Mouse (Mus musculus): ENCODE data around the gene Psen2.

Psen2 gene

DNA sequence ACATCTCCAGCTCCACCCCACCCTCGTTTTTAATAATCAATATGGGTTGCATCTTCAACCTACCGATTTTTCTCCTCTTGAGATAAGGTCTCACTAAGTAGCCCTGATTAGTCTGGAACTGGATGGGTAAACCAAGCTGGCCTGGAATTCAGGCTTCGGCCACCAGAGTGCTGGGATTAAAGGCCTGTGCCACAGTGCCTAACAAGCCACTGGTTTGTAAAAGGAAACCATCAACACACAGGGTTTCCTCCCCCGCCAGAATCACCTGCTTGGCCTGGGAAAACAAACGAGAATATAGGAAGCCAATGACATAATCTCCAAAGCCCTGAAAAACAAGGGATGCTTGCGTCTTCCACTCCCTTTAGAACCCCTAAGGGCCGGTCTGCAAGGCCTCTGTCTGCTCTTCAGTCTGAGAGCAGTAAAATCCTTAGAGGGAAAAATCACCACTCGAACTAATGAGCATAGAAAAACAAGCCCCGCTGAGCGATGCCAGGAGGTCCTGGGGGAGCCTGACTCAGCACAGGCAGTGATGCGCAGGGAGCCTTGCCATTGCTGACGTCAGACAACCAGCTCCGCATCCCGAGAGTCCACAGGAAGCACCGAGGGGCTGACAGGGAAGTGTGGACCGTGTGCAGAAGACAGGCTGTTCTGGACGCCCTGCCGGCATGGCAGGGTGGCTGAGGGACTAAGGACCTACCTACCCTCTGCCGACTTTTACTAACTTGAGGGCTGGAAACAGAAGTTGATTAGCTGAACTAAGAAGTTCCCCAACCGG, 13.4 kb downstream of the Psen2 start:
- DNase-seq (ENCODE audit: low read depth in 1 of 2, low spot score in 2 of 2): no peak

DNA sequence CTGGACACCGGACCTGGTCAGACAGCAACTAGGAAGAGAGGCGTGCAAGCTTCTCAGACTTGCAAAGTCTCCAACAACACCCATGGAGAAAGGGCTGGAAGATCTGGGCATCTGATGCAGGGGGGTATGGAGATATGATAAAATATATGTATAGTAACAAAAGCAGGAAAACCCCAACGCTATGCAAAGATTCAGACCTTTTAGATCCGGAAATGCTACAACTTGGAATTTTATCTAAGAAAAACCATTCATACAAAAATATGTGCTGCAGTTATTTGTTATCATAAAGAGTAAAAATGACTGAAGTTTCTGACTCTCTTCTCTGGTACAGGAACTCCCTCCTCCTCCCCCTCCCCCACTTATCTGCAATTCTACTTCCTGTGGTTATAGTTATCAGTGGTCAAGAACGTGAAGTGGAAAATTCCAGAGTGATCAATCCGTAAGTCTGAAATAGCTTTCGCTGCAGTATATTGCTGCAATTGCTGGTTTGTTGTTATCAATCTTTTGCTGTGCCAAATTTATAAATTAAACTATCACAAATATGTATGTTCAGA, 14.6 kb downstream of the Psen2 start:
- no peak for DNase-seq (ENCODE audit: low read depth in 1 of 2, low spot score in 2 of 2)

DNA sequence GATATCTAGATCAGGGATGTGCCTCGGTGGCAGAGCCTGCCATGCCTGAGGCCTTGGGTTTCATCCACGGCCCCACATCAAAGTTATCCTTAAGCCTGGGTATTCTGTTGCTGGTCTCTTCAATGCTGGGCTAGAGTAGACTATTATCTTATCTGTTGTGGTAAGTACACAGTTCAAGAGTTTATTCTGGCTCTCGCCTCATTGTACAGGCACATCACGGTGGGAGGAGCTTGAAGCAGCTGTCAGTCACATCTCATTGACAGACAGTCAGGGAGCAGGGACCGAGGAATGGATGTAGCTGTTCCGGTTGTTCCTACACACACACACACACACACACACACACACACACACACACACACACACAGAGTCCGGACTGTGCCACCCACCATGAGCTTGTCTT, 15.3 kb downstream of the Psen2 start:
- DNase-seq (ENCODE audit: low read depth in 1 of 2, low spot score in 2 of 2): no peak

DNA sequence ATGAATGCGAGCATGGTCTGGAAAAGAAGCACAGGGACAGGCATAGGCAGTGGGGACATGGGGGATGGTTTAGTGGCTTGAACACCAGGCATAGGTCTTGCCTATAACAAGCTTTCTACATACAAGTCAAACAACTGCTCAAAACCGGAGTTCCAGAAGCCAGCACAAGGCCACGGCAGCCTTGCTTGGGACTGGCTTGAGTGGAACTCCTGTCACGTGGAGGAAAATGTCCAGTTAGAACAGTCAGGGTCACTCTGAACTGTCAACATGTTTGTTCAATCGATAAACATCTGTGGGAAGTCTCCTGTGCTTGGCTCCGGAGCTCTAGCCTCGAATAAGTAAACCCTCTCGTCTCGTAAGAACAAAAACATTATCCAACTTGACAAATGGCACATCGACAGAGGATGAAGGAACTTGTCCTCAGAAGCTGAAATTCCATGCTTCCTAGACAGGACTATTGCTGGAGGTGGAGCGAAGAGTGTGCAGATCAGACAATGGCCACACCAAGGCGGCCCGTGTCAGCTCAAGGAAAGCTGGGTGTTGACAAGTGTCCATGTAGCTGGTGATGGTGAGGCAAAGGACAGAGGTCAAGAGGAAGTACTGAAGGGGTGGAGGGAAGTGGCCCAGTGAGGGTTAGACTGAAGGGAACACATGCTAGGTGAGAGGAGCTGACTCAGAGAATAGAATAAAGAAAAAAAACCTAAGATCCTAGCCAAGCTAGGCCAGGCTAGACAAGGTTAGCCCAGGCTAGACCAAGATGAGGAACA, 17.3 kb downstream of the Psen2 start:
- no peak for DNase-seq (ENCODE audit: low read depth in 1 of 2, low spot score in 2 of 2)

DNA sequence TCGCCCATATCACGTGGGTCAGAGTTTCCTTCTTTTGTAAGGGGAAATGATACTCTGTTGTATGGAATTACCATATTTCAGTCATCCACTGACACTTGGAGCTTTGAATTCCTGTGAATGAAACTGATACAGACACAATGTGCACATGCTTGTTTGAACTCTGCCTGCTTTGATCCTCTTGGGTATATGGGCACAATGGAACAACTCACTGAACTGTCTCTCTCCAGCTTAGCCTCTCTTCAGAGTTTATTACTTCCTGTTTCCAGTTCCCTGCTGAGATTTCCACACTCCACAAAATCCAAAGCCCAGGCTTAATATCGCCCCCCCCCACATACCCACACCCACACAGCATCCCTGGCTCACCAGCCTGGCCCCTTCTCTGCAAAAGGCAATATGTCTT, 31.5 kb downstream of the Psen2 start:
- no peak for DNase-seq (ENCODE audit: low read depth in 1 of 2, low spot score in 2 of 2)

DNA sequence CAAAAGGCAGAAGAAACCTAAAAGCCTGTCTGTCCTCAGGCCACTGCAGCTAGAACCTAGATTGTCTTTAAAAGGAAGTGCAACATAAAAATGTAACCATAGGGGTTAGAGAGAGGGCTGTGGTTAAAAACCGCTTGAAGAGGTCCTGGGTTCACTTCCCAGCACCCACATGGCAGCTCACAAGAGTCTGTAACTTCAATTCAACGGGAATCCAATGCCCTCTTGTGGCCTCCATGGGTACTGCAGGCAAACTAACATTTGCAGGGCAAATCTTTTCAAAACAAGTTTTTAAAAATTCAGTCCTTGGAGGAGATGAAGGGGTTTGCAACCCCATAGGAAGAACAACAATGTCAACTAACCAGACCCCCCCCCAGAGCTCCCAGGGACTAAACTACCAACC, 32.7 kb downstream of the Psen2 start:
- no peak for DNase-seq (ENCODE audit: low read depth in 1 of 2, low spot score in 2 of 2)

DNA sequence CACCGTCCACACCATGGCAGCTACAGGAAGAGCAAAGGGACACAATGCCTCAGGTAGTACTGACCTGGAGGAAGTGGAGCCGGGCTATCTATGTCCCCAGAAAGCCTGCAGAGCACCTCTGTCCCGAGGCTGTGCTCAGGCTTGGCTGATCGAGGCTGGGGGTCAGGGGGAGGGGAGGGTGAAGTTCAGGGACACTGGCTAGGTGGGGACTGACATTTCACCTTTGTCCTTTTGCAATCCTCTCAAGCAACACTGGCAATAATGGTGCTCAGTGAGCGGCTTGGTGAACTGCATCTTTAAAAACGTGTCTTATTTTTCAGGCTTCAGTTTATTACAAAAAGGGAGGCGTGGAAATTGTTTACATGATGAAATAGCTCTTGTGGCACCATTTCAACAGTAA, 33.3 kb downstream of the Psen2 start:
- DNase-seq (ENCODE audit: low read depth in 1 of 2, low spot score in 2 of 2): no peak

DNA sequence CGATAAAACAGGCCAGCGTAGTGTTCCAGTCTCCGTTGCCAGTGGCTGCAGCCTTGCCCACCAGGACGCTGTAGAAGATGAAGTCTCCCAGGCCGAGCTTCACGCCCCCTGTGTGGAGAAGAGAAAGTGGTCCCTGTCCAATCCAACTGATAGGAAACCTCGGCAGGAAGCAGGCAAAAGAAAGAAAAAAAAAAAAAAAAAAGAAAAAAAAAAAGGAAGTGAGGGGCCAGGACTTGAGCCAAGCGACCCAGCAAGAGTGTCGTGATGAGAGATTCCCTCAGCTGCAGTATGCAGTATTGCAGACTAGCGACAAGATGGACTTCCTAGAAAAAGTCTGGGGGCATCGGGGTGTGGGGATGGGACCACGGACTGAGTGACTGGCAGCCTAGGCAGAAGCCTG, 34.4 kb downstream of the Psen2 start:
- DNase-seq (ENCODE audit: low read depth in 1 of 2, low spot score in 2 of 2): no peak

DNA sequence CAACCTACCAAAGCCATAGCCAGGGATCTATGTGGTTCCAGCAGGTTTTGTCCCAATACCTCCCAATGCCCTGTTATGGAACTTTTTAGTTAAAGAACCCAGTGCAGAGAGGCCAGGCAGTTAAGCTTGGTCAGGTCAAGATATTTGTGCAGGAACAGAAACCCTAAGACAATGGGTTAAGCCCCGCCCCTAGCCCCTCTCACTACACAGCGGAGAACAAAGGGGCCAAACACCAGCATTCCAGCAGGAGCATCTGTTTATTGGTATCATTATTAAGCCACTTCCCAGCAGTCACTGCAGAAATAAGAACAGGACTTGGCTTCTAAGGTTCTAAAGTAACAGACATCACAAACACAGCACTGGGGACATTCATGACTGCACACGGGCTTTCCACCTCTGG, 36.5 kb downstream of the Psen2 start:
- no peak for DNase-seq (ENCODE audit: low read depth in 1 of 2, low spot score in 2 of 2)

DNA sequence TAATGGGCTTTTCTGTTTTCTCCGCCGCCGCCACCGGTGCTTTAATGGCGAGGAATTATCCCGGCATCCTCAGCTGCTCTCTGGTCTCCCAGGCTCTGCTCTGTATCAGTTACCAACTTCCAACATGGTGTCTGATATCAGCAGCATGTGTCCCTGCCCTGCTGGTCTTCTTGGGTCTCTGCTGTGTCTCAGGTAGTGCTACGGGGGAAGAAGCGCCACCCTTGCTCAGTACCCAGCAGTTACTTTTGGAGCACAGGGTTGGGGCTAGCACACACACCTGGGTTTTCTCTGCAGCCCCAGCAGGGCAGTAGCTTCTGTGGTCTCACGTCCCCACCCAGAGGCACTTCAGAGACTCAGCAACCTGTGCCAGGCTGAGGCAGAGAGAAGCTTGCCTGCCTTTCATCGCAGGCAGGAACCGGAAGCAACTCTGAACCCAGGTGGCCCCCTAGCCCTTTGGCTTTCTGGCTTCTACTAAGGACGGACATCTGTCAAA, 37.0 kb downstream of the Psen2 start:
- no peak for DNase-seq (ENCODE audit: low read depth in 1 of 2, low spot score in 2 of 2)

DNA sequence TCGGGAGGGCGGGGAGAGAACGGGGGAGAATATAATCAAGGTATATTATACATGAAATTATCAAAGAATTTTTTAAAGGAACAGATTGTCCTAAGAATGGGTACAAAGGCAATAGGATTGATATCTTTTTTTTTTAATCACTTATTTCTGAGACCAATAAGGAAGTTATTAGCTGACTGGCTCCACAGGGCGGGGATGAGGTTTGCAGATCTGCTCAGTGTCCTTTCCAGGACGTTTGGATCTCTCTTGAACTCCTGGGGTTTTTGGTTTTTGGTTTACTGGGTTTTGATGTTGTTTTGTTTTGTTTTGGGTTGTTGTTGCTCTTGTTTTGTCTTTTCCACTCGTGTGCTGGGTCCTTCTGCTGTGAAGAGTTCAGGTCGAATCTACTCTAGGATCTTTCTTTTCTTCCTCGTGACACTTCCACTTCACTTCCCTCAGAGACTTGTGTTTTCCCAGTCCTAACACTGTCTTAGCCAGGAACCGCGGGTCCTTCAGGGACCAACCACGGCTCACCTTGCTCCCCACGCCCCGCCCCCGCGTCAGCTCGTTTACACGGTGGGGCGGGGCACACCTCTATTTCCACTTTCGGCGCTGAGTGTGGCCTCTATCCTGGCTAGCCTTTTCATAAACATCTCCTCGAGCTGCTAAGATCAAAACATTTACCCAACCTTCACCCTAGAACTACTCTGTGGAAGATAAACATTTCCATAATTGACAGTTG, 37.6 kb downstream of the Psen2 start:
- no peak for DNase-seq (ENCODE audit: low read depth in 1 of 2, low spot score in 2 of 2)

DNA sequence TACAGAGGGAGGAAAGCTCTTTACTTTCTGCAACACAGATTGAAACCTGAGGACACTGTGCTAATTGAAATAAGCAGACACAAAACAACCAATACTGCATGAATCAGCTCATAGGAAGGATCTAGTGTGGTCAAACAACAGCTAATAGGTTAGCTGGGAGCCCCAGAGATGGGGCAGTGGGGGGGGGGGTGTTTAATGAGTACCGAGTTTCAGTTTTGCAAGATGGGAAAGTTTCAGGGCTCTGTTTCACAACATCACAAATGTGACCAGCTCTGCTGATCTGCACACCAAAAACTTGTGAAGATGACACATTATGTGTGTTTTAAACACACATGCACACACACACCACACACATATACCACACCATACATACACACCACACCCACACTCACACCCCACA, 41.2 kb downstream of the Psen2 start:
- DNase-seq (ENCODE audit: low read depth in 1 of 2, low spot score in 2 of 2): no peak

DNA sequence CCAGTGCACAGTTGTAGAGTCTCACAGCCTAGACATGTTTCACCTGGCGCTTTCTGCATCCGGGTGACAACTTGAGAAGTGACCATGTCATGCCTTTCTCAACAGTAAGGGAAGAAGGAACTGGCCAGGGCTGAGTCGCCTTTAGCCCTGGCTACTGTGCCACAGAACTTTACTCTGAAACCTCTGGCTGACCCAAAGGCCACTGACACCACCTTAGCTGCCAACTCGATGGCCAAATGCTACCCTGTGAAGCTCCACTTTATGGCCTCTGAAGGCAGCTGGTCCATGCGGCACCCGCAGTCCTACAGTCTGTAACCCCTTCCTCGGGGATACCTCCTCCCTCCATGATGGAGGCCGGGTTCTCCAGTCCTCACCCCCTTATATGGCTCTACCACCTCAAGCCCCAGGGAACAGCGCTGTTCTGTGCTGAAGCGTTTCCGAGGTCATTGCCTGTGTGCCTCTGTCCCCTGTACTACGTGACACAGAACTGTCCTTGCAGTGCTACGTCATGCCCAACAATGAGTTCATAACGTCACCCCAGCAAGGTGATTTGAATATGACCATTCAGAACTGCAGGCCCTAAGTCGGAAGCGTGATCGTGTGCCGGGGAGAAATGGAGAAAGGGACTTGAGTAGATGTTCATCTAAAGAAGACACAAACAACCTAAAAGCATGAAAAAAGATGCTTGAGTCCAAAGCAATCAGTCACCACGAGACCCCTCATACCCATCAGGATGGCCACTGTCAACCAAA, 42.3 kb downstream of the Psen2 start:
- DNase-seq (ENCODE audit: low read depth in 1 of 2, low spot score in 2 of 2): no peak

DNA sequence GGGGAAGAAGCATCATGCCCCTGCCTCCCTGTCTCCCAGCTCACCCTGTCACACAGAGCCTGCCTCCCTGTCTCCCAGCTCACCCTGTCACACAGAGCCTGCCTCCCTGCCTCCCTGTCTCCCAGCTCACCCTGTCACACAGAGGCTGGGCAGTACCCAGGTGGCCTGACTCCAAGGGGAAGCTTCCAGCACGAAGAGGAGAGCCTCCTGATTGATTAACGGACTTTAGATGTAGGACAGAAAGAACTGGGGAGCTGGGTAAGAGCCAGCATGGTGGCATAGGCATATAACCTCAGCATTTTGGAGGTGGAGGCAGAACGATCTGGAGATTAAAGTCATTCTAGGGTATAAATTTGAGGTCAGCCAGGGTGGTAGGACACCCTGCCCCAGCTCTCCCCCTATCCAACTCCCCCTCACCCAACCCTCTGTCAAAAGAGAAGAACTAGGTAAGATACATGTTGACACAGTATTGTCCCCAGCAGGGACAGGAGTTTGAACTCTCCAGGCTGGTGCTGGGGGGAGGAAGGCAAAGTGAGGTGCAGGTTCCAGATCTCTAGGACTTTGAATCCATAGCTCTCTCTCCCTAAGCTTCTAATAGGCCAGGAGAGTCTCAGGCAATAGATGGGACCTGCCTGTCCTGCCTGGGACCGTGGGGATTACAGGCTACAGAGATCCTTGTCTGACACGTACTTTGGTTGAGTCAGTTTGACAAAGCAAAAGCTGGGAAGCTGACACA, 46.5 kb downstream of the Psen2 start:
- DNase-seq (ENCODE audit: low read depth in 1 of 2, low spot score in 2 of 2): no peak

DNA sequence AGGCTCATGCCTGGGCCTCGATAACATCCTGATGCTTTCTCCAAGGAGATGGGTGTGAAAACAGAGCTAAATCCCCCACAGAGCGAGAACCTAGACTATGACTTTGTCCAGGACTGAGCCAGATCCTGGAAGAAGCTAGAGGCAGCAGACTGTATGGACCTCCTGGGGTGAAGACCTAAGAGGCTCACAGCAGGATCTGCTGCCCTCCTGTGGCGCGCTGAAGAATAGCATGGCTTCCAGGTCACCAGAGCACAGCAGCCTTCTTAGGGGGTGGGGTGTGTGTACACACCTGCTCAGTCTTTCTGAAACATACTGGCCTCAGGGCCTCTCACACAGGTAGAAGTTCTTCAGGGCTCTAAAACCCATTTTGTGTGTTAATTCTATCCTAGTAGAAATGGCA, 48.2 kb downstream of the Psen2 start:
- peak in 1 of 2 experiments; percentile 43 for DNase-seq (ENCODE audit: low read depth in 1 of 2, low spot score in 2 of 2)

DNA sequence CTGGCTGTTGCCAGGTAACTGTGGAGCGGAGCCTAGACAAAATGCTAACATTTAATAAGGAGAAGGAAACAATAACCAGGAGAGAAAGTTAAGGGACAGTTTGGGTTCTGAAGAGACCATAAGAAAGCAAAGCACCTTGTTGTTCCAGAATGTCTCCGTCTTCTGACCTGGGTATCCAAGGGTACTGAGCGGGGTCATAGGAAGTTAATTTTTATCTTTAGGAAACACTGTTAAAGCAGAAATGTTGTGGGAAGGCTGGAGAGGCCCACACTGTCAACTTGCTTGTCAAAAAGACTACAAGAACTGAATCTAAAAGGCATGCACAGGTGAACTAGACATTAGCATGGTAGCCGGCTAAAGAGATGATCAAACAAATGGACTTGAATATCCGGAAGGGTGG, 50.3 kb downstream of the Psen2 start:
- DNase-seq (ENCODE audit: low read depth in 1 of 2, low spot score in 2 of 2): no peak

DNA sequence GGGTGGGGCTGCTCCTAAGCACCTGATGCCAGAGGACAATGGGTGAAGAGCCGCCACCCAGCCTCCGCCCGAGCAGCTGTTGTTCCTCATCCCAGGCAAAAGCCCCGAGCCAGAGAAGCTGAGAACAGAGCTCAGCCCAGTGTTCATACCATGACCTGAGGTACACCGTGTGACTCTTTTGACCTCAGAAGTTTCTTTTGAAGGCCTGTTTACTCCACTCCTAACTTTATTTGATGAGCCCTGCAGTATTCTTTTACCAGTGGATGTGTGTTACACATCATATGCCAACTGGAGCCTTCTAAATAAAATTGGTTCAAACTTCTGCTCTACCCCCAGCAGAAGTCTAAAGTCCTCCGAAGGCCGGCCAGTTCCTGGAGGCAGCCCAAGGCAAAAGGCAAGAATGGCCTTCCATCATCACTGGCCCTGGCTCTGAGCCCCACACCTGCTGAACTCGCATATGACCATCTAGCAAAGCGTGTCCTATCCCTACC, 52.4 kb downstream of the Psen2 start:
- DNase-seq (ENCODE audit: low read depth in 1 of 2, low spot score in 2 of 2): no peak

DNA sequence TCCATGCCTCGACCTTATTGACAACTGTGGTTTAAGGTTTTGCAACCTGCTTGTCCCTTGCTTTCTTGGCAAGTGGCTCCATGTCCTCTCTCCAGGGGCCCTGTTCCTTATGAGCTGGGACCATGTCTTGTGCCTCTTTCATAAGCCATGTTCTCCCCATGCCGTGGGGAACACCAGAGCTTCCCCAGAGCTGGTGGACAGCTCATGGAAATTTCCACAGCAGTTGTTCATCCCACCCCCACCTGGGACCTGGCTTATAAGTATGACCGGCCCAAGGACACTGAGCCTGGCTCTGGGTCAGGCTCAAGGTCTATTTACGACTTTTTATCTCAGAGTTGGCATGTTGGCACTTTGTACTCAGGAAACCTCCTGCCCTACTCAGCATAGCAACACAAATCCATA, 53.2 kb downstream of the Psen2 start:
- no peak for DNase-seq (ENCODE audit: low read depth in 1 of 2, low spot score in 2 of 2)

DNA sequence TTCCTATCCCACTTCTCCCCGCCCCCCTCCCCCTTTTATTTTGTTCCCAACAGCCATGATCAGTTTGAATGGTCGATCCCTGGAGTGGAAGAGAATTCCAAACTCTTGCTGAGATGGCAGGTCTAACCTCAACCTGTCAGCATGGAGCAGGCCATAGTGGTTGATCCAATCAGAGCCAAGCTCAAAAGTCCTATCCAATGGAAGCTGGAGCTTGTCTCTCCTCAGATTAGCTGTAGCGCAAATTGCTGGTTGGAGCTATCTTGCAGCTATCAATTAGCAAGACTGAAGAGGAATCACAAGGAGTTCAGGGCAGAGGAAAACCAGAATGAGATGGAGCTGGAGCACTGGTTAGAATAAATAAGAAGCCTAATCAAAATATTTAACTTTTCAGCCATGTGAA, 54.9 kb downstream of the Psen2 start:
- no peak for DNase-seq (ENCODE audit: low read depth in 1 of 2, low spot score in 2 of 2)

DNA sequence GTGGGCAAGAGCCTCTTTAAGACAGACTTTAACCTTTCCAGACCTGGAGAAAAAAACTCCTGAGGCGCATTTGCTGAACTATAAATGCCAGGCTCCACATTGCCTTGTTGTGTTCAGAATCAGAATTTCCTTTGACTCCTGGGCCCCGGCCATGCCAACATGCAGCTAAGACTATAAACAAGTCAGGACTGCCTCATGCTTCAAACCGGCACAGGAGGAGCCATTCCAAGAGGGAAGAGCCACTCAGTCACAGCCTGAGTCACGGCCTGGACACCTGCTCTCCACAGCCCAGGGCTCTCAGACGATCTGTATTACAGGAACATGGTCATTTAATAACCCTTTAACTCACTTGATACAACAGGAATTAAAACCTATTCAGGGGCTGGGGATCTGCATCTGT, 62.5 kb downstream of the Psen2 start:
- DNase-seq (ENCODE audit: low read depth in 1 of 2, low spot score in 2 of 2): no peak

Measured in monocyte, adult 2 months (primary cell).